26 mouse cellular contexts compared by ENCODE assay signal in genomic region chr5:58394277-58394676, GRCm38 (mm10).
"Had no signal": no experiment of that assay in that cellular context is flagged by ENCODE, and none has a peak within 500 bp of the region (broad histone marks: within the 10 kb centered on the region; RNA-seq: fewer than 3 reads in every experiment).

No protein-coding gene starts in this region.

- H3K27ac ChIP-seq: gastrocnemius, adult 2 months; heart, adult 2 months; heart, embryonic 13.5 days; heart, embryonic 15.5 days; hindbrain, embryonic 13.5 days; hindbrain, embryonic 15.5 days; hindbrain, postnatal 0 days; kidney, embryonic 15.5 days; kidney, postnatal 0 days; limb, embryonic 12.5 days; limb, embryonic 15.5 days had no signal

- H3K4me2 ChIP-seq: heart, embryonic 11.5 days; heart, embryonic 13.5 days; heart, embryonic 15.5 days; hindbrain, embryonic 13.5 days; hindbrain, embryonic 15.5 days; kidney, embryonic 15.5 days; limb, embryonic 12.5 days; limb, embryonic 15.5 days had no signal

- H3K9me3 ChIP-seq: heart, embryonic 13.5 days; heart, embryonic 15.5 days; hindbrain, embryonic 13.5 days; hindbrain, embryonic 15.5 days; kidney, embryonic 15.5 days; limb, embryonic 12.5 days; limb, embryonic 15.5 days had no signal

- H3K36me3 ChIP-seq: heart, embryonic 13.5 days; heart, embryonic 15.5 days; hindbrain, embryonic 13.5 days; hindbrain, embryonic 15.5 days; kidney, embryonic 15.5 days; limb, embryonic 12.5 days; limb, embryonic 15.5 days had no signal

- H3K27me3 ChIP-seq: heart, embryonic 13.5 days; heart, embryonic 15.5 days; hindbrain, embryonic 13.5 days; hindbrain, embryonic 15.5 days; kidney, embryonic 15.5 days; limb, embryonic 12.5 days; limb, embryonic 15.5 days had no signal

- H3K4me3 ChIP-seq: gastrocnemius, adult 2 months; heart, adult 2 months; heart, embryonic 13.5 days; heart, embryonic 15.5 days; hindbrain, embryonic 13.5 days; hindbrain, embryonic 15.5 days; kidney, embryonic 15.5 days; limb, embryonic 12.5 days; limb, embryonic 15.5 days had no signal

- ATAC-seq: hindbrain, postnatal 0 days; intestine, embryonic 16.5 days had no signal

- H3K9ac ChIP-seq: heart, embryonic 13.5 days; heart, embryonic 15.5 days; hindbrain, embryonic 13.5 days; hindbrain, embryonic 15.5 days; kidney, embryonic 15.5 days; limb, embryonic 12.5 days; limb, embryonic 15.5 days had no signal

- H3K4me1 ChIP-seq: heart, embryonic 13.5 days; heart, embryonic 15.5 days; hindbrain, embryonic 13.5 days; hindbrain, embryonic 15.5 days; kidney, embryonic 15.5 days; limb, embryonic 12.5 days; limb, embryonic 15.5 days had no signal

- DNase-seq: gastrocnemius, adult 2 months; gastrocnemius, postnatal 14 days; gastrocnemius, postnatal 36 days; heart, adult 11 months; heart, adult 2 months; heart, postnatal 14 days; heart, postnatal 36 days; kidney, adult 11 months; kidney, adult 2 months; kidney, adult 9 months; kidney, postnatal 14 days; kidney, postnatal 36 days; layer of hippocampus, adult 9-11 months; layer of hippocampus, postnatal 36 days; left cerebral cortex, postnatal 4 days had no signal
